Mouse (Mus musculus) spleen, adult 2 months (tissue): Measurements from ENCODE around the gene Ptprf.

ENCODE experiments used
- CTCF ChIP-seq: fragments of 200-500 bp; IDR thresholded peaks from 2 replicates; pipeline ENCODE4 v1.5.1; 2011; ENCODE audit warnings: mild to moderate bottlenecking, inconsistent platforms; ENCODE audit not compliant: insufficient read depth, insufficient read length, insufficient replicate concordance; ENCODE audit errors: extremely low read depth
- POLR2A ChIP-seq: fragments of 200-500 bp; IDR thresholded peaks from 2 replicates; pipeline ENCODE4 v1.6.1; 2011; ENCODE audit warnings: low read depth, low read length, inconsistent platforms

- TF ChIP-seq CTCF = no peak
- no peak for TF ChIP-seq POLR2A
These were observed 28.6 kb upstream of the Ptprf start for GRCm38 (mm10) chr4:118319706-118320344.
